Mouse (Mus musculus) G1E (cell line): ENCODE data around the gene Ppp2r3a.

ENCODE experiments used
- CTCF ChIP-seq: IDR thresholded peaks from 2 replicates; pipeline ENCODE4 v1.5.1; 2012; ENCODE audit warnings: low read depth, low read length, inconsistent platforms, mixed read lengths
- GATA1 ChIP-seq: IDR thresholded peaks from 2 replicates; pipeline ENCODE4 v1.6.1; 2012; ENCODE audit warnings: borderline replicate concordance, low read length, inconsistent platforms, mixed read lengths
- GATA2 ChIP-seq: IDR thresholded peaks from 2 replicates; pipeline ENCODE4 v1.6.1; 2012; ENCODE audit warnings: low read depth, low read length, inconsistent platforms, borderline replicate concordance
- TAL1 ChIP-seq: conservative IDR thresholded peaks from 2 replicates; pipeline ENCODE4 v1.6.1; 2012; ENCODE audit warnings: low read depth, low read length, inconsistent platforms, mixed read lengths

- TF ChIP-seq CTCF: no peak
- no peak for TF ChIP-seq TAL1
- no peak for TF ChIP-seq GATA2
- no peak for TF ChIP-seq GATA1
These were observed 150.0 kb downstream of the Ppp2r3a start for GRCm38 (mm10) chr9:101101547-101101946.
